Mouse (Mus musculus) lung, adult 2 months (tissue): Measurements from ENCODE around the gene Slc28a3.

Source experiments
- CTCF ChIP-seq: fragments of 200-500 bp; IDR thresholded peaks from 2 replicates; pipeline ENCODE4 v1.5.1; 2011; ENCODE audit warnings: mild to moderate bottlenecking, low read length, control low read depth; ENCODE audit not compliant: insufficient read depth
- POLR2A ChIP-seq: fragments of 200-500 bp; IDR thresholded peaks from 2 replicates; pipeline ENCODE4 v1.6.1; 2011; ENCODE audit warnings: low read depth, mild to moderate bottlenecking, control low read depth, low read length, borderline replicate concordance; ENCODE audit errors: extremely low read depth

DNA sequence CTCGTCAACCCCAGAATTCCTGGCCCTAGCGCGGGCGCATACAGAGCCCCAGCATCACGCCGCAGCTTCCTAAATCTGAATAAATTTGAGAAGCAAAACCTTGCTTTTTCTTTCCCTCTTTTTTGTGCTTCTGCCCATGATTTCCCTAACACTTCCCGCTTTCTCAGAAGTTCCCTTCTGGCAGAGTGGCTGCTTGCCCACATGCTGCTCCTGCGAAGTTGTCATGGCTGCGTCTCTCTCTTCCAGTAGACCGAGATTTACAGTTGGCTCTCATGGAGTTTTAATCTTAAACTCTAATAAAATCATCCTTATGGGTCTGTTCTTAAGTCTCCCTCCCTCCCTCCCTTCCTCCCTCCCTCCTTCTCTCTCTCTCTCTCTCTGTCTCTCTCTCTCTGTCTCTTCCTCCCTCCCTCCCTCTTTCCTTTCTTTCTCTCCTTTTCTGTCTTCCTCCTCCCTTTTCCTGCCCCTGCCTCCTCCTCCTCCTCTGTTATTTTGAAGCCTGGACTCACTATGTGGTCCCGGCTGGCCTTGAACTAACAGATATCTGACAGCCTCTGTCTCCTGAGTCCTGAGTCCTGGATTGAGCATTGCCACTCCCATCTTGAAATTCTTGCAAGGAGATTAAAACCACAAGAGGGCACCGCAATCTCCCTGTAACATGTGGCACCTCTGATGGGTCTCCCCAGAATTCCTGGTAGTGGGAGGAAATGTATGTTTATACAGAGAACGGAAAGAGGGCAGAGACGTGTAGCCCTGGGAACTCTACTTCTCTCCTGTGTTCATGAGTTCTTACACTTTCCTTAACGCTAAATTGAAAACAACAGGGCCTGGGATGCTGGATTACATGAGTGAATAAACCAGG, 21.8 kb downstream of the Slc28a3 start:
- no peak for TF ChIP-seq CTCF
- no peak for TF ChIP-seq POLR2A
